24 mouse cellular contexts compared by ENCODE assay signal in the genomic region with DNA sequence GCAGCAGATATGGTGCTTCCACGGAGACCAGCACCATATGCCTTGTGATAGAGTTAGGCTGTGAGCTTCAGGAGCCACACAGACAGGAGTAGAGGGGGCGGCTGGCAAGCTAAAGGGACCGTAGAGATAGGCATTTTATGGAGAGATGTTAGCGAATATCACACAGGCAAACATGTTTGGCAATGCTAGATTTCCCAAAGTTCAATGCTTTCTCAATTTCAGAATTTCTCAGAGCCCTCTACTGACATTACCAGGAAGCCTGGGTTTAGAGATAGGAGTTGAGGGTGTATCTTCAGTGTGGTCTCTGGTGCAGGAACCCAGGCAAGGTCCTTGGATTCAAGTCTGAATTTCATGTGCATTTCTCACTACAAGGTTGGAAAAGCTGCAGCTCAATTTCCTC. TPM values are rescaled to one million over a fixed set of nuclear protein-coding genes. Genes with fewer than 3 reads are reported as not detected.
DNase-seq lines count a peak whose midpoint lies in the region; ATAC-seq lines count a peak whose summit lies in the region.
"Had no signal": no experiment of that assay in that cellular context is flagged by ENCODE, and none has a peak within 500 bp of the region (broad histone marks: within the 10 kb centered on the region; RNA-seq: fewer than 3 reads in every experiment).

No protein-coding gene starts in this region.

- H3K9ac ChIP-seq in lung, embryonic 15.5 days = no peak overlapping the region
- H3K9ac ChIP-seq in liver, embryonic 13.5 days = no peak overlapping the region
- H3K9ac ChIP-seq: limb, embryonic 13.5 days; midbrain, embryonic 15.5 days; neural tube, embryonic 13.5 days had no signal

- 59% methylated on average over 4 of the region's 4 CpGs for WGBS in lung, embryonic 15.5 days
- 21% methylated on average over 4 of the region's 4 CpGs for whole genome bisulfite sequencing in liver, embryonic 13.5 days (ENCODE audit: insufficient replicate concordance)

- 0 out of 2 replicates have a peak, but pooled peaks cover 2% of the 10 kb centered on the region for H3K27me3 ChIP-seq in lung, embryonic 15.5 days
- no peaks in the 10 kb centered on the region for H3K27me3 ChIP-seq in liver, embryonic 13.5 days
- H3K27me3 ChIP-seq: midbrain, embryonic 15.5 days had no signal

- peaks cover 42% of the 10 kb centered on the region for H3K4me1 ChIP-seq in lung, embryonic 15.5 days
- H3K4me1 ChIP-seq in liver, embryonic 13.5 days (replicated peaks) = peaks cover 36% of the 10 kb centered on the region

- no peak overlapping the region for H3K4me3 ChIP-seq in lung, embryonic 15.5 days
- no peak overlapping the region for H3K4me3 ChIP-seq in liver, embryonic 13.5 days (replicated peaks)
- H3K4me3 ChIP-seq: embryonic facial prominence, embryonic 10.5 days; hindbrain, embryonic 10.5 days; limb, embryonic 13.5 days; midbrain, embryonic 15.5 days; myocyte; neural tube, embryonic 13.5 days had no signal

- peak overlapping the region; percentile 29; the same call in 1 of the 2 replicates for H3K27ac ChIP-seq in lung, embryonic 15.5 days
- H3K27ac ChIP-seq in liver, embryonic 13.5 days = peak overlapping the region; percentile 66
- H3K27ac ChIP-seq: embryonic facial prominence, embryonic 10.5 days; kidney, postnatal 0 days; limb, embryonic 13.5 days; midbrain, embryonic 15.5 days; neural tube, embryonic 13.5 days had no signal

- no peak for ATAC-seq in lung, embryonic 15.5 days (ENCODE audit: borderline replicate concordance, extremely low read depth, low FRiP score, low TSS enrichment)
- ATAC-seq in common myeloid progenitor, adult 5-6 weeks (replicated peaks; ENCODE audit: low read depth, poor library complexity, severe bottlenecking) = peak; percentile 78
- ATAC-seq in liver, embryonic 13.5 days (ENCODE audit: low read depth) = peak; percentile 82
- peak; percentile 81 for ATAC-seq in megakaryocyte-erythroid progenitor cell, adult 5-6 weeks (replicated peaks; ENCODE audit: low FRiP score, low TSS enrichment, poor library complexity, severe bottlenecking)
- ATAC-seq: hindbrain, embryonic 16.5 days; midbrain, embryonic 15.5 days had no signal

- no peak overlapping the region for H3K4me2 ChIP-seq in lung, embryonic 15.5 days
- no peak overlapping the region for H3K4me2 ChIP-seq in liver, embryonic 13.5 days
- H3K4me2 ChIP-seq: heart, embryonic 11.5 days; limb, embryonic 13.5 days; midbrain, embryonic 15.5 days; neural tube, embryonic 13.5 days had no signal

- no peaks in the 10 kb centered on the region for H3K36me3 ChIP-seq in lung, embryonic 15.5 days
- no peaks in the 10 kb centered on the region for H3K36me3 ChIP-seq in liver, embryonic 13.5 days
- H3K36me3 ChIP-seq: embryonic facial prominence, embryonic 10.5 days; hindbrain, embryonic 10.5 days; limb, embryonic 13.5 days; midbrain, embryonic 15.5 days; neural tube, embryonic 13.5 days had no signal

- no peaks in the 10 kb centered on the region for H3K9me3 ChIP-seq in lung, embryonic 15.5 days
- H3K9me3 ChIP-seq in liver, embryonic 13.5 days (replicated peaks) = no peaks in the 10 kb centered on the region
- H3K9me3 ChIP-seq: embryonic facial prominence, embryonic 10.5 days; hindbrain, embryonic 10.5 days; limb, embryonic 13.5 days; midbrain, embryonic 15.5 days; neural tube, embryonic 13.5 days had no signal

- no peak for DNase-seq in lung, postnatal 36 days
- no peak for DNase-seq in liver, embryonic 13.5 days
- DNase-seq in spleen, postnatal 14 days (ENCODE audit: low spot score in 2 of 2) = no peak
- no peak for DNase-seq in gastrocnemius, postnatal 25 days
- no peak for DNase-seq in kidney, adult 11 months
- DNase-seq: adrenal gland, postnatal 25 days; cerebellum, adult 8-10 months; gastrocnemius, postnatal 10 days; layer of hippocampus, adult 9-11 months; retina, postnatal 1 day had no signal

RNA-seq across cellular contexts. Expression of a gene that starts 36.7 kb away (rescaled TPM):
- polyA plus RNA-seq in lung, embryonic 15.5 days (2015; fragmentation: Nextera tagmentation; extraction: Ambion mirVana) = 0.39 and 0.62 TPM in 2 replicates
- 13.2 and 16.1 TPM in 2 replicates for total RNA-seq in common myeloid progenitor, adult 5-6 weeks (2017)
- polyA plus RNA-seq in liver, embryonic 13.5 days (2015; fragmentation: Nextera tagmentation; extraction: Ambion mirVana) = 0.25 and 0.27 TPM in 2 replicates
- total RNA-seq in megakaryocyte-erythroid progenitor cell, adult 5-6 weeks (2014; fragmentation: Nextera tagmentation) = 7.8 and 9.6 TPM in 2 replicates
- total RNA-seq in megakaryocyte-erythroid progenitor cell, adult 5-6 weeks (2017) = 3.4 and 6.4 TPM in 2 replicates
- total RNA-seq in gastrocnemius, postnatal 25 days (2021) = 1 to 10 TPM; 1.7 to 3.8 TPM
- polyA plus RNA-seq: brain, embryonic 14.5 days; C2C12; neural tube, embryonic 13.5 days had no signal
